Mouse (Mus musculus): ENCODE measurements around the gene Sema4d.

GRCm38 (mm10) chr13:51748009-51748552 lies 45.5 kb downstream of the Sema4d start:
- TF ChIP-seq CTCF (conservative IDR thresholded peaks at IDR 0.05; ENCODE audit: low read length), result no peak
- no peak for TF ChIP-seq POU5F1 (IDR thresholded peaks at IDR 0.05; ENCODE audit: borderline replicate concordance, low read length)

Data from E14TG2a.4 (cell line).